Mouse (Mus musculus) kidney, postnatal 10 days (tissue): ENCODE results near the gene Zbtb20.

Experiments
- DNase-seq: peaks from one replicate; pipeline ENCODE4 v3.0.0; 2021; ENCODE audit warnings: mixed read lengths

Gene Zbtb20

DNA sequence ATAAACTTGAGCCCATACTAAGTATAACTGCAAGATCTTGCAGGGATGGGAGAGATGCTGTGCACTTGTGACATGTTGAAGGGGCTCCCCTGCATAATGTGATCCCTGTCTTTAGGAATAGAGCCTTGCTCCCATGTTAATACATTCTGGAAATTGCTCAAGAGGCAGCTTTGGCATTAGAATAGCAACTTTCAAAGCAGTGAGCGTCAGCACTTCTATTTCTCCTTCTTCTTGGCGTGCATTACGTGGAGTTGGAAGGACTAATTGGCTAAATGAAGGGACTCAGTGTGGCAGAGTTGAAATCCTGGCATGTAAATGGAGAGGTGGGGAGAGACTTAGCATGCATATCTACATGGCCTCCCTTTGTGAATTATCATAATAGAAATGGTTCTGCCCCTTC lies 658.4 kb downstream of the Zbtb20 start:
- DNase-seq = no peak

DNA sequence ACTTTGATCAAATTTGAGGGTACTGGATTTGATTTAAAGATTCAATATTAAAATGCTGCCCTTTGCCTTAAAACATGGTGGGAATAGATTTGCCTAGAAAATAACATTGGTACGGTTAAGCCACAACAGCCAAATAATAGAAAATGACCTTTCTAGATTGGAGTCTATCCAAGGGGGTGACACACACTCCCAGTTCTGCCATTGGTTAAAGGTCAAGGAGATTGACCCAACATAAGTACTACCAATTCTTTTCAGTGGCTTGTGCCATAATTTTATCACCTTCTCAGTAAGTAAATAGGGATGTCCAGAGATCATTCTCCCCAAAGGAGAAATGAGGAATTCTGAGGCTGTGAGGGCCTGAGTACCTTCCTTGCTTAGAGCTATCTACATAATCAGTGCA lies 660.2 kb downstream of the Zbtb20 start:
- DNase-seq = no peak

DNA sequence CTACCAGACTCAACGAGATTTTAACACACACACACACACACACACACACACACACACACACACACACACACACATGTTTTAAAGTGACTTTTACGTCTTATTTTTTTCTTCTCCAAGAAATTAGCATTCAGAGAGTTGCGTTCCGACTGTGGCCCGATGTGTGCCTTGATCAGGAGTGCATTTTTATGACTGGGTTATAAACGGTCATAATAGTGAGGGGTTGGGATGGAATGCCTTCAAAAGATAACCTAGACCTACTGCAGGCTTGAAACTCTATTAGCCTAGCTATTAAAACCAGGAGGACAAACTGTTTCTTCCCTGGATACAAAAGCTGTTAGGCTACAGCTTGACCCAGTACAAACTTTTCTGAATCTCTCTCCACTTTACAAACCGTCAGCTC lies 661.5 kb downstream of the Zbtb20 start:
- no peak for DNase-seq

DNA sequence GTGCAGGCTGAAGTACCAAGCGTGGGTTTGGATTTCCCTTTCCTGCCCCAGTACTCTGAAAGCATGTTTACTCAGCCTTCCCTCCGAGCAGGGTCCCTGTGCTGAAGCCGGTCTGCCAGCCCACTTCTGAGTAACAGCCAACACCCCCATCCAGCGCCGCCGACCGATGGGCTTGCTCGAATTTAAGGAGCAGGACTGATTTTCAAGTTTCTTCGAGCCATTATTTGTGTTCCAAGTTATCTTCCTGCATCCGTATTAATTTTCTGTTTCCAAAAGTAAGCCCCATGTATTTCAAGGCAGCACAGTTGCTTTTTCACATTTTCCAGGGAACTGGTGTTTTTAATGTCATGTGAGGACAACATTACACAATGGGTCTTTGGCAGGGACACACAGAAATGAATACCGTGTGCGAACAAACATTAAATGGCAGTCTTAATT lies 664.0 kb downstream of the Zbtb20 start:
- DNase-seq = peak; percentile 34

DNA sequence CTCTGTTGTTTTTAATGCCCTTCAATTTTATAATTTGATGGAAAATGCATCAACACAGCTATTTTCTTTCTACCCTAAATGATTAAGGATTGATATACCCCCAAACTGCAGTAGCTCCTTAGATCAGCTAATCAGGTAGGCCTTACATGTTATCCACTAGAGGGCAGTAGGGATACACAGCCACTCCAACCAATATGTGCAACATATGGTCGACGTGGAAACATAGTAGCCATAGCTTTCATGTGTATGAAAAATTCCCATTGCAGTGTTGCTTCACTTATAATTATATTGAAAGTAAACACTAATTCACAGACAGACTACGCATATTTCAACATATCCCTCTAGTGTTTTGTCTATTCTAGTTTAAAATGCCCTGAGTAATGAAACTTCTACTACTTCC lies 664.4 kb downstream of the Zbtb20 start:
- no peak for DNase-seq

DNA sequence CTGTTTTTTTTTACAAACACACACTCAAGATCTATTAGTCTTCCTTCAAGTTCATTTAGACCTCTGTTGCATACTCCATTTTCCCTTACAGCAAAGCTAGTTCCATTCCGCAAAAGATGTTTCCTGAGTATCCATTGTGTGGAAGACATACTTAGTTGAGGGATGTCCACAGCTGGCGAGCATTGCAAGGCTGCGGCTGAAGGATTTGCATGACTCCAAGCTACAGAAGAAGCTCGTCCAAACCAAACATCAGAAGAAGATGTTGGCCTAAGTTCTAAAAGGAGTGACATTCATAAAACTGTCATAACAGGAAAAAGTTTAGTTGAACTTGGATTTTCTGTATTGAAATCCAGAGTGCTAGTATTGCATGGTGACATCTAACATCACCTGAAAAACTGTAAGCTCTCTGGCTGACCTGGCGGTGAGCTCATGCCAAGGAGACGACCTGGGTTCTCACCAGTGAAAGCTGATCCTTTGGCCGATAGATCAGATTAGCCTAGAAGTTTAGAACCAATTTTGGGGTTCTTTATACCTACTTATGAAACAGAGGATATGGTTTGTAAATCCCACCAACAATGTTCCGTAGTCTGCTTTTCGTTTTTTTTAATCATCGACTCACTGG lies 665.0 kb downstream of the Zbtb20 start:
- DNase-seq = peak; percentile 63

DNA sequence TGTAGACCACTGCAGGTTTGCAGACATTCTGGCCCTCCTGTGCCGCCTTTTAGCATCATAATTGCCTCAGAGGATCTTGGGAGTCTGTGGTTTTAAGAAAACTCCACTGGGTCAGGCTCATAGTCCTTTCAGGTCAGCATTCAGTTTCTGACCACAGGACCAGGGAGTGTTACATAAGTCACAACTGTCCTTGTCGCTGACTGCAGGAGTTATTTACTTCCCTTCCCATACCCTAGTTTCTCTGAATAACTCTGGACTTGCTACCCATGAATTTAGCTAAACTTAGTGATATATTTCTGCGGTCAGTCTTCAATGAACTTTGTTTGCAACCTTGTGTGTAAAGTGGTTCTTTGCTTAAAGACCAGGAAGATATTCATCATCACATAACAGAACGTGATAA lies 669.6 kb downstream of the Zbtb20 start:
- no peak for DNase-seq

DNA sequence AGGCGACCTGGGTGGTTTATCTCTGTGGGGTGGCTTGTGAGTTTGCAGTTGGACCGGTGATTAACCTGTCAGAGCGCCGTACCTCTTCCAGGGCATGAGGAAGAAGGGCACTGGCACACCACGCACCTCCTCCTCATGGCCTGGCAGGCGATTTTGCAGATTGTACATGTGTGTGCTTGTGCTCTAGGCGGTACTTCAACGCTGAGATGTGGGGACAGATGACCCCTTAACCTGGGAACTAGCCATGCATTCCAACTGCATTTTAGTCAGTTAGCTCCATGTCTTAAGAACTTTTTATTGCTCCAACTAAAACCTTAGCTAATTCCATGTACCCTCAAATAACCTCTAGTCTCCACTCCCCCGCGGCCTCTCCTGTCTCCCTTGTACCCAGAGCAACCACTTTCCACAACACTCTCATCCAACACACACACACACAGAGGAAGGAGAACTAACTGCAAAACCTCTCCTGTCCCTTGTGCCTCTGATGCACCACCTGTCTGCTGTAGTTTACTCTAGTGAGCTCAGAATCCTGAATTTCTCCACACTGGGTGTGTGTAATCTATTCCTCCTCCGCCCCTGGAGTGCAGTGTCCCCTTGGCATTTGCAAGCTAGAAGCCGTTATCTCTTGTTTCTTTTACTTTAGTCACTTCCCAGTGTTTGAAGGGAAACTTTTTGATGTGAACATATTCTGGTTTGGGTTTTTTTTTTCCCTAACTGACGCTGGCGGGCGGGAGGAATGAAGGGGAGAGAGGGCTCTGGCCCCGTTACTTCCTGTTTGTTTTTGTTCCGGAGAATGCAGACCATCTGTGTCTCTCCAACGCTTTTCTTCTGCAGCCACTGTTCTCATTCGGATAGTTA lies 671.9 kb downstream of the Zbtb20 start:
- DNase-seq = peak; percentile 61

DNA sequence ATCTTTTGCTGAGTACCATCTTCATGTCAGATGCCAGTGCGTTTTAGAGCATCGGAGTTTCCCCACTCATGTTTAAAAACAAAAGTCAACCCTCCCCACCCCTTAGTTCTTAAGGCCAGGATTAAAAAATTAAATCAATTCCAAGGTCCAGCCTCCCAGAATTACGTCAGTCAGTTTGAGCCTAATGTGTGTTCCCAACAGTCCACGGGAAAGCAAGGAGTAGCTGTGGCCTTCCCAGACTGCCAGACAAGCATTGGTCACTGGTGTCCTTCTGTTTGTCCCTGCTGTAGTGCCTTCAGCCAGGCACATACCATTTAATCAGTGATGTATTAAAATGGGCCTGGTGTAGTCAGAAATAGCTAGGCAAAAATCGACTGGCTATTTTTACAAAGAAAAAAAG lies 673.1 kb downstream of the Zbtb20 start:
- peak; percentile 40 for DNase-seq

DNA sequence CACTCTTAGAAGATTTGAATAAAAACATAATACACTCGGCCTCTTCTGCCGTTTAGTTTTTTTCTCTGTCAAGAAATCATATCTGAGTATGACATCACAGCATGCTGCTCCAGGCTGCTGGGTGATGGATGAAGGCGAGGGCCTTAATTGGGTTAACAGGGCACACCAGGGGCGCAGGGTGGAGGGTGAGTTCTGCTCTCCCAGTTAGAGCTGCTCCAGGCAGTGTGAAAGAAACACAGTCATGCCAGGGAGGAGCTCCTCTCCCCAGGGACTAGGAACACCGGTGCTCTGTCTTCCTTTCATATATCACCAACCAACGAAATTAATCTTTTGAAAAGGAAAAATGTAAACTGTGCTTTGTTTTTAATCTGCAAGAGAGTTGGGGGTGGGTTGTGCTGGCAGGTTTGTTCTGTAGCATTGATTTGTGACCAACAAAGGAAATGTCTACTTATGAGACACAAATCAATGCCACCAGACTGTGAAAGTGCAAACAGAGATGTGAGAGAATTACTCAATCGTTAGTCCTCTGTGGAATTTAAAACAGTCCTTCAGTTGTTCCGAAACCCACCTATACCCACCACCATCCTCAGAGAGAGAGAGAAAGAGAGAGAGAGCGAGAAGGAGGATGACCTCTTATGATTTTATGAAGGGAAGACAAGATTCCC lies 673.9 kb downstream of the Zbtb20 start:
- DNase-seq = peak; percentile 48

DNA sequence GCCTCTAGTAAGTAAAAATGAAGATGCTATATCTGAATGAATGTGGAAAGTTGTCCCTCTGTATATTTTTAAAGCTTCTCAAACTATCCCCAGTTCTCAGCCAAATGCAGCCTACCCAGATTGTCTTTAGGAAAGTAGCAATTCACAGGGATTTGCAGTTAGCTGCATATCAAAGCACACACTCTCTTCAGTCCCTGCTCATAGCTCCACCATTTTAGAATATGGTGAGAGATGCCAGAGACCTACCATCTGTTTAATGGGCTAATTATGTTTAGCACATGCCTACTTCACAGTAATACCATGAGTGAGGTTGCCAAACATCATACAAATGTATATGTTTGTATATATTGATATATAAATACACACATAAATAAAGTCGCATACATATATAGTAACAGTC lies 676.8 kb downstream of the Zbtb20 start:
- no peak for DNase-seq

DNA sequence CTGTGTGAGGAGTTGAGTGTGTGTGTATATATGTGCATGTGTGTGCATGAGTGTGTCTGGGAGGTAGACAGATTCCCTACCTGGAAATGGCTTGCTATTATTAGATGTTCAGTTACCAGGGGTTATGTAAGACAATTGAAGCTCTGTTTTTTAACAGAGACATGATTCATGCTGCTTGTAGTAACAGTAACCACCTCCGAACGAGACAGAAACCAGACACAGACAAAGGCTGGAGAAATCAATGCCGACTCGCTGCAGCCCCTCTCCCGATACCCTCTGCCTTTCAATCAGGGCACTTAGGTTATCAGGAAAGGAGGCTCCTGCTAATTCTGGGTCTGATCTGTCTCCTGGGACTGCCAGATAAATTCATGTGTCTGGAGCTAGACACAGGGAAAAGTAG lies 681.7 kb downstream of the Zbtb20 start:
- DNase-seq = no peak

DNA sequence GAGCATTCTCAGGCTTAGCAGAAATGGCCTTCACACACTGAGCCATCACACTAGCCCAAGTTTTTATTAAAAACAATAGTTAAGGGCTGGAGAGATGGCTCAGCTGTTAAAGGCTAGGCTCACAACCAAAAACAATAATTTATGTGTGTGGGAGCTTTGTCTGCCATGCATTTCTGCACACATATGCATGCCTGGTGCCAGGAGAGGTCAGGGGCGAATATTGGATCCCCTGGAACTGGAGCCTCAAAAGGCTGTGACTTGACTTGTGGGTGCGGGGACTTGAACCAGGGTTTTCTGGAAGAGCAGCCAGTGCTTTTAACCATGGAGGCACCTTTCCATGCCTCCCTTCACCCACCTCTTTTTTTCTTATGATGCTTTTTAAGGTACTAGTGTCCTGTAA lies 685.6 kb downstream of the Zbtb20 start:
- DNase-seq = peak; percentile 49

DNA sequence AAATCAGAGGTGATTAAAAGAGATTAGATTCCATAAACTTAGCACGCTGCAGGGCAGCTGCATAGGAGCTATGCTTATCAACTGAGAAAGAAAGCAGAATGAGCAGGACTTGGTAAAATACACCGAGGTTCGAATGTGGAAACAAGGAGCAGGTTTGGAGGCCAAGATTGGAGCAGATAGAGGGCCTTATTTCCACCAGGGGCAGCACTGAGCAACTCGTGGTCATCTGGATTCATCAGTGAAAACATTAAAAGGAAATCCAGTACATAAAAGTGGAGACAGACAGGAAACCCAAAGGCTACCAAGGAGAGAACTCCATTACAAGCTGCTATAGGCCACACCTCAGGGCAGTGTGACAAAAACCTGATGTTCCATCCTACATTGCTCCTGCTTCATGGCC lies 686.3 kb downstream of the Zbtb20 start:
- peak; percentile 24 for DNase-seq

DNA sequence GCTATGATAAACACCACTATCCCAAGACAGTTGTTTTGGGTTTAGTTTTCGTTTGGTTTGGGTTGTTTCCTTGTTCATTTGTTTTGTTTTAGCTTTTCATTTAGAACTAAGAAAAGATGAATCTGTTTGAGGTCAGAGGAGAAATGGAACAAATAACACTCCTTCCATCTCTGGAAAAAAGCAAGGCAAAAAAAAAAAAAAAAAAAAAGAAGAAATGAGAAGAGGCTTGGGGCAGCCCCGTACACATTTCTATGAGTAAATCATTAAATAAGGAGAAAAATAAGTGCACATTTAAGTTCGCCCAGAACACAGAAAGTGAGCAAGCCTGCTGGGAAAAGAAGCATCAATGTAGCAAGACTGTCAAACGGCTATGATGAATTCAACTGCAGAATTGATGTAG lies 690.2 kb downstream of the Zbtb20 start:
- no peak for DNase-seq

DNA sequence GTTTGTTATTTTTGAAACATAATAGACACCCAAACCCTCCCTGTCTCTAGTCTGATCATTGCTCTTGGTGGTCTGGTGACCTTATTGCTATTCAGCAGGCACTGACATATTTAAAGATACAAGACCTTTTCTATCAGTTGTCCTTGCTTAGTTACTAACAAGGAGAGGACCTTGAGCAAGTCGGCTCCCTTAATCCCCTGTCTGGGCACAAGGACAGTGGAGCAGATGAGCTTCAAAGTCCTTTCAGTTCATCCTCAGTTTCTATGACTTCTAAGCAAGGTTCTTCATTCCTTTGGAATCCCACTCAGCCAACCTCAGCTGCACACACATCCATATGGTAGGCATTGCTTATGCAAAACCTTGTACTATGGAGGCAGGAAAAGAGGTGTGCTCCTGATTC lies 690.8 kb downstream of the Zbtb20 start:
- DNase-seq = no peak

DNA sequence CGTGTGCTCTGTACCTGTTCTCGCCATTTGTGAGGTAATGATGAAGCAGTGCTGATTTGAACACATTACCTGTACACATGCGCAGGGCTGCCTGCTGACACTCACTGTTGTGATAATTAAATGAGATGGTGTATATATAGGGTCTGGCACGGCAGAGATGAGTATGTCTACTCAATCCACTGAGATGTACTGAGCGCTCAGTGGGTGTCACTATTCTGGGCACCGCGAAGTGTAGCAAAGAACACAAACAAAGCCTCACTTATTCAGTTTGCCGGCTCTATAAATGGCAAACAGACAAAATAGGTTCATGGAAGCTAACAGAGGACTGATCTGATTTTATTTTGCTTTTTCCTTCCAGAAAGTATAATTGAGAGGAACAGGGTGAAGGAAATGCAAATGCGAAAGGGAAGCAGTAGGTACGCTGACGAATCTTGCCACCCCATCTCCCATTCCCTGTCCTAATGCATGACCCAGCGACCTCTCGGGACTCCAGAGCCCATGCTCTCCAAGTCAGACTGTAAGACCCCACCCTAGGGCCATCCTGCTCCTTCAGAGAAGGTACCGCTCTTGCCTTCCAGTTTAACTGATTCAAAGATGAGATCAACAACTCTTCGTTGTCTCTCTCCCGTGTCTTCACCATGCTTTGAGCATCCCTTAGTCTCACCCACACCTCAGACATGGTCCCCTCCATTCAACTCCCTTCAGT lies 695.8 kb downstream of the Zbtb20 start:
- no peak for DNase-seq

DNA sequence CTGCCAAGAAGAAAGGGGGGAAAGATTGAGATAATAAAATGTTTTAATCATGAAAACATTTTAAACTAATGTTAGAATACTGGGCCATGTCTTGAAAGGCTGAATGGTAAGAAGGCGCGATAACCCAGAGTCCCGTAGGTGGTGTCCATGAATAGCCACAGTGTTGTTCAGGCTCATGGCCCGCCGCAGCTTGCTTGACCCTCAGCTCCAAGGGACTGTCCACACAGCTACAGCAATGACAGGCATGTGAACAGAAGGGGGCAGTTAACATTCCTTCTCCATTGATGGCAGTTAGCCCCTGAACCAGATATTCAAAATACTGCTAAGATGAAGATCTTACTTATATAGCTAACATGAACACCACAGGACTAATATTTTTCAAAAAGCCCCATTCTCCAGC lies 696.5 kb downstream of the Zbtb20 start:
- DNase-seq = peak; percentile 21

DNA sequence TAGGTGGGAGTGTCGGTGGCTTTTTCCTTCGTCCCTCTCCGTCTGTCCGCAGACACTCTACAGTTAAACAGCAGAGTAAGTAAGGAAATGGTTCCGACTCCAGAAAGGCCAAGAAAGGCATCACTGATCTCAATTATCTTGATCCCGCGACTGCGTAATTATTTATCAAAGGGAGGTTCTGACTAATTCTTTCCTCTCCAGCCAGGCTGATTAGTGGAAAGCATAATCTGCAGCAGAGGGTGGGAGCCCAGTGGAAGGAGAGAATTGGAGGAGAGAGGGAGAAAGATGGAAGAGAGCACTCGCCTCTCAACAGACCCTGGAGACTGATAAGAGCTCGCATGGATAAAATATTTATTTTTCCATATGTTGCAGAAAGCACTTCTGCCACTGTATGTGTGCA lies 697.1 kb downstream of the Zbtb20 start:
- peak; percentile 26 for DNase-seq

DNA sequence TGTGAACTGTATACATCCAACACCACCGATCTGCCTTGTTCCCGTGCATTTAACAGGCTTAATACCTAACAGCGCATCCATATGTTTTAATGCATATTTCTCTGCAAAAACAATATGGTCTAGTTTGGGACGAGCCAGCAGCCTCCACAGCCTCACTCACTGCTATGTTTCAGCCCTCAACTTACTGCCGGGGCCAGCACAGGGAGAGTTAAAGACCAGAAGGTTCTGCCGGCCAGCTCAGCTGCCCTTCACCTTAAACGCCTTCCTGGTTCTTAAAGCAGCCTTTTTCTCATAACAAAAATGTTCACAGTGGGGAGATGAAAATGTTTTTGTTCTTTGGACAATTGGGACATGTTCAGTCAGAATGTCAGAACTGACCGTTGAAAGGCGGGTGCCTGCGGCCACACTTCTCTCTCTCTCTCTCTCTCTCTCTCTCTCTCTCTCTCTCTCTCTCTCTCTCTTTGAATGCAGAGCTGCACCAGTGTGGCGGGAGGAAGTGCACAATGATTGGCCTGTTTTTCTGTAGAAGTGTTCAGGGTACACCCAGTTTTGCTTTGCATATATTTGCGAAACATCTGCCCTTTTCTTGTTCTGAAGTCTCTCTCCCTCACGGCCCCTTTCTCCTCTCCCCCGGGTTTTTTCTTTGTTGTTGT lies 697.6 kb downstream of the Zbtb20 start:
- peak; percentile 41 for DNase-seq

DNA sequence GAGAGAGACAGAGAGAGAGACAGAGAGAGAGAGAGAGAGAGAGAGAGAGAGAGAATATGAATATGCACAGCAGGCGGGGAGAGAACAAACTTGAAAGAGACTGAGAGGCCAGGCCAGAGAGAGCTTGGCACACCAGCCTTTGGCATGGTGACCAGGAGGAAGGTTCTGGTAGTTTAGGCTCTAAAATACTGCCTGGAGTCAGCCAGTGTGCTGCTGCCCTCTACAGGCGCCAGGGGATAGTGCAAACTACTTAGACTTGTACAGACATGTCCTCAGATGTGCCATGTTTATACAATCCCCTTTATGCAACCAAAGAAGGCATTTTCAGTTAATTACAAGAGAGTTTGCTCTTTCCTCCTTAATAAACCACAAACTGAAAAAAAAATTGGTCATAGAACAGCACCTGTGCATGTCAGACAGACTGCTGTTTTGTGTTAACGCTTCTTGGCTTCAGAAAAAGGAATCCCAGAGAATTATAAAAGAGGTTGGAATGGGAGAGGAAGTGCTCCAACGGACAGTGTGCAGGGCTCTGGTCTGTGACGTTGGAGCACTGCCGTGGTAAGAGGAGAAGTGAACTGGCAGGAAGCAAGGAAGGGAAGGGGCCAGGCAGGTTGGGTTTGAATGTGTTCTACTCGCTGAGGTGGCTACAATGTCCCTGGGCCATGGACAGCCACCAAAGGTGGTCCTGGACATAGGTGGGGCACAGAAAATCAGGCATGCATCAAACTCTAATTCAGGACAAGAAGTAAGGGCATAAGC lies 698.5 kb downstream of the Zbtb20 start:
- DNase-seq = peak; percentile 96

DNA sequence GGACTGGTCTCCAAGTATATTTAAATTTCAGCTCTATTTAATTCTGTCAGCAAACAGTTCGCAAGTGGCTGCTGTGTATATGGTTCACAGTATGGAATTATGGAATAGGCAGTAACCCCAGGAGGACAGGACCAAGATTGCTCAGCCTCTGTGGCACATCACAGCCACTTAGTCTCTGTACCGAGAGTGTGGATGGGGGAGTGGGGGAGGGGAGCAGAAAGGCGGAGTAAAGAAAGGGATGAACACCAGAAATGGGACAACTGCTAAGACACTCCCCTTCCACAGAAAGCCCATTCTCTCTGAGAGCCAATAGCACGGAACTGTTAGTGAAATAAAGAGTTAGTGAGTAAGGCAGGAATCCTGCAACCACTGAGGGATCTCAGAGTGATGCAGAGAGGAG lies 699.4 kb downstream of the Zbtb20 start:
- DNase-seq = peak; percentile 61
